ENCODE assay signal across 11 mouse cellular contexts in the genomic region with DNA sequence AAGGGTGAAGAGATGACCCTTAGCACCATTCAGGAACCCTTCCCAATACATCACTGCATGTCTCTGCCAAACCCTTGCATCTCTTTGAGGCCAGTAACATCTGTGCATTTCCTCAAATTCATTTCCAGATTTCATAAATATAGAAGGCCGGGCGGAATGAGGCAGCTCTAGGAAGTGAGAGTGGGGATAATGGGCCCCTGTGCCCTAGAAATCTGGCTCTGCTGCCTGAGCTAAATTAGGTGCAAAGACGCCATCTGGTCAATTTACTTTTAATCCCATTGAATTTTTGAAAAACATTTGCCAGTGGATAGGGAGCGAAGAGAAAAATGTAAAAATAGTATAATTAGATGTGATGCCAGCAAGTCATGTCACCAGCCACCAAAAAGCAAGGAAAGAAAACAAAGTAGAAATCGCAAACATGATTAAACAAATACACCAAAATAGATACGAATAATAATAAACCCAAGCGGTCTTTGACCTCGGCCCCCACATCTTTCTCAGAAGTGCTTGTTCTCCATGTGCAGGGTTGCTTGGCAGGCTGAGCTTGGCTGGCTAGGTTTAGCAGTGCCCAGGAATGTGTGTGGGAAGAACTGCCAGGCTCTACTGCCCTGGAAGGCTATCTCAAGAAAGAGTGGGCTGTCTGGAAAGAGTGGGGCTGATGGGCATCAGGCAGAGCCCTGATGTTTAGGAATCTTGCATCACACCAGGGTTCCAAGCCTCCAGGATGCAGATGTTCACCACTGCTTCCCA.
DNase-seq lines count a peak whose midpoint lies in the region; ATAC-seq lines count a peak whose summit lies in the region.
"Had no signal": no experiment of that assay in that cellular context is flagged by ENCODE, and none has a peak within 500 bp of the region (broad histone marks: within the 10 kb centered on the region; RNA-seq: fewer than 3 reads in every experiment).

No protein-coding gene starts in this region.

- 75% methylated on average over 8 of the region's 8 CpGs for WGBS in heart, embryonic 12.5 days
- 74% methylated on average over 8 of the region's 8 CpGs for WGBS in intestine, embryonic 16.5 days

- 0 out of 2 replicates have a peak, but pooled peaks cover 2% of the 10 kb centered on the region for H3K4me1 ChIP-seq in heart, embryonic 12.5 days (replicated peaks)
- no peaks in the 10 kb centered on the region for H3K4me1 ChIP-seq in intestine, embryonic 16.5 days (ENCODE audit: control insufficient read depth, insufficient read depth, low read length)
- H3K4me1 ChIP-seq: intestine, embryonic 15.5 days had no signal

- DNase-seq in heart, adult 11 months, result peak; percentile 93
- DNase-seq in Muller cell, postnatal 12 days (ENCODE audit: inconsistent ontology term), result peak; percentile 5
- DNase-seq in cerebellum, adult 9-11 months, result peak; percentile 17
- peak; percentile 16 for DNase-seq in layer of hippocampus, adult 9-11 months
- DNase-seq in ovary, adult 18-20 months (ENCODE audit: low spot score), result no peak

- H3K36me3 ChIP-seq in heart, embryonic 12.5 days, result no peaks in the 10 kb centered on the region
- H3K36me3 ChIP-seq in intestine, embryonic 16.5 days (ENCODE audit: control insufficient read depth, insufficient read depth, low read length), result no peaks in the 10 kb centered on the region
- H3K36me3 ChIP-seq: intestine, embryonic 15.5 days had no signal

- no peak overlapping the region for H3K9ac ChIP-seq in heart, embryonic 12.5 days
- no peak overlapping the region for H3K9ac ChIP-seq in intestine, embryonic 16.5 days (ENCODE audit: low read depth, low read length)
- H3K9ac ChIP-seq: intestine, embryonic 15.5 days; liver, embryonic 14.5 days had no signal

- ATAC-seq in heart, embryonic 12.5 days (ENCODE audit: insufficient number of reproducible peaks, low FRiP score), result no peak
- no peak for ATAC-seq in intestine, embryonic 16.5 days
- no peak for ATAC-seq in activated CD4-positive, CD25-positive, alpha-beta regulatory T cell, adult 4 months
- ATAC-seq: intestine, embryonic 15.5 days; Patski had no signal

- no peaks in the 10 kb centered on the region for H3K9me3 ChIP-seq in heart, embryonic 12.5 days (replicated peaks)
- H3K9me3 ChIP-seq in intestine, embryonic 16.5 days (ENCODE audit: control insufficient read depth, low read length), result no peaks in the 10 kb centered on the region
- H3K9me3 ChIP-seq: intestine, embryonic 15.5 days had no signal

- H3K27ac ChIP-seq in heart, embryonic 12.5 days (ENCODE audit: poor library complexity, severe bottlenecking), result no peak overlapping the region
- no peak overlapping the region for H3K27ac ChIP-seq in intestine, embryonic 16.5 days (ENCODE audit: low read length)
- H3K27ac ChIP-seq: intestine, embryonic 15.5 days; liver, embryonic 14.5 days had no signal

- H3K27me3 ChIP-seq in heart, embryonic 12.5 days (replicated peaks), result no peaks in the 10 kb centered on the region
- no peaks in the 10 kb centered on the region for H3K27me3 ChIP-seq in intestine, embryonic 16.5 days (replicated peaks; ENCODE audit: control insufficient read depth, insufficient read depth, low read length)
- H3K27me3 ChIP-seq: intestine, embryonic 15.5 days had no signal

- no peak overlapping the region for H3K4me3 ChIP-seq in heart, embryonic 12.5 days
- H3K4me3 ChIP-seq in intestine, embryonic 16.5 days (ENCODE audit: low read length), result no peak overlapping the region
- H3K4me3 ChIP-seq: intestine, embryonic 15.5 days had no signal

- no peak overlapping the region for H3K4me2 ChIP-seq in heart, embryonic 12.5 days
- H3K4me2 ChIP-seq in intestine, embryonic 16.5 days (ENCODE audit: low read depth, low read length), result no peak overlapping the region
- H3K4me2 ChIP-seq: intestine, embryonic 15.5 days had no signal
